Mouse (Mus musculus) erythroblast, embryonic 14.5 days (primary cell): ENCODE data around the gene Slit2.

ENCODE experiments used
- GATA1 ChIP-seq: IDR thresholded peaks from 2 replicates; pipeline ENCODE4 v1.6.1; 2012; ENCODE audit warnings: low read length, inconsistent platforms, mixed read lengths
- TAL1 ChIP-seq: IDR thresholded peaks from 3 replicates; pipeline ENCODE4 v1.6.1; 2012; ENCODE audit warnings: low read length, inconsistent platforms, mixed read lengths

DNA sequence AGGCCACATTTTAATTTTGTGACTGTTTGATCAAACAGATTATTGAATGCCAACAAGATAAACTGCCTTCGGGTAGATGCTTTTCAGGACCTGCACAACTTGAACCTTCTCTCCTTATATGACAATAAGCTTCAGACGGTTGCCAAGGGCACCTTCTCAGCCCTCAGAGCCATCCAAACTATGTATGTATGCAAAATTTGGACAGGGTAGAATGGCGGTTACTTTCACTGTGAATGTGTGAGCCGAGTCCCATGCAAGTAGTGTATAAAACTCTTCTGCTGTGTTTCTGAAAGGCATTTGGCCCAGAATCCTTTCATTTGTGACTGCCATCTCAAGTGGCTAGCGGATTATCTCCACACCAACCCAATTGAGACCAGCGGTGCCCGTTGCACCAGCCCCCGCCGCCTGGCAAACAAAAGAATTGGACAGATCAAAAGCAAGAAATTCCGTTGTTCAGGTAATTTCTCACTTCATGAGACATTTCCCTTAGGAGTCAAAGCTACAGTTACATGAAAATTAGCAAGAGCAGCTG is 236.8 kb downstream of the Slit2 start:
- no peak for TF ChIP-seq GATA1
- no peak for TF ChIP-seq TAL1
